Mouse (Mus musculus) G1E (cell line): Measurements from ENCODE around the gene Dync2li1. TPM values are rescaled to one million over a fixed set of nuclear protein-coding genes. Genes with fewer than 3 reads are reported as not detected.

Source experiments
- ATAC-seq: 2 replicates; pipeline ENCODE4 v1.8.0; 2016; ENCODE audit warnings: mild to moderate bottlenecking; ENCODE audit not compliant: insufficient number of reproducible peaks, poor library complexity, low FRiP score, severe bottlenecking; ENCODE audit errors: extremely low read depth
- DNase-seq: peaks from one replicate; pipeline ENCODE4 v3.0.0; 2012; ENCODE audit warnings: low spot score
- H3K27me3 ChIP-seq: 2 replicates; pipeline ENCODE4 v1.6.1; 2012; ENCODE audit warnings: mild to moderate bottlenecking, low read length, inconsistent platforms; ENCODE audit not compliant: insufficient read depth
- H3K36me3 ChIP-seq: replicated peaks from 2 replicates; pipeline ENCODE3; 2012; ENCODE audit warnings: mild to moderate bottlenecking, inconsistent platforms
- H3K4me1 ChIP-seq: 2 replicates; pipeline ENCODE4 v1.6.1; 2012; ENCODE audit warnings: low read depth, low read length, inconsistent platforms, mixed read lengths; ENCODE audit not compliant: insufficient read depth
- H3K4me3 ChIP-seq: 2 replicates; pipeline ENCODE4 v1.5.1; 2012; ENCODE audit warnings: low read depth, mild to moderate bottlenecking, inconsistent platforms, low read length, moderate library complexity, mixed read lengths
- H3K9me3 ChIP-seq: replicated peaks from 2 replicates; pipeline ENCODE4 v1.6.1; 2012; ENCODE audit warnings: inconsistent platforms
- CTCF ChIP-seq: IDR thresholded peaks from 2 replicates; pipeline ENCODE4 v1.5.1; 2012; ENCODE audit warnings: low read depth, low read length, inconsistent platforms, mixed read lengths
- GATA1 ChIP-seq: IDR thresholded peaks from 2 replicates; pipeline ENCODE4 v1.6.1; 2012; ENCODE audit warnings: borderline replicate concordance, low read length, inconsistent platforms, mixed read lengths
- GATA2 ChIP-seq: IDR thresholded peaks from 2 replicates; pipeline ENCODE4 v1.6.1; 2012; ENCODE audit warnings: low read depth, low read length, inconsistent platforms, borderline replicate concordance
- POLR2AphosphoS5 ChIP-seq: IDR thresholded peaks from 2 replicates; pipeline ENCODE4 v1.6.1; 2012; ENCODE audit warnings: low read depth, low read length, inconsistent platforms; ENCODE audit not compliant: insufficient replicate concordance
- TAL1 ChIP-seq: conservative IDR thresholded peaks from 2 replicates; pipeline ENCODE4 v1.6.1; 2012; ENCODE audit warnings: low read depth, low read length, inconsistent platforms, mixed read lengths
- polyA plus RNA-seq: library from polyadenylated mRNA; stranded (reverse); fragments of >175 nt; gene quantifications from 2 replicates; pipeline ENCODE4 v1.2.3, GENCODE M21; 2012
- total RNA-seq, 2 experiments: library from RNA; stranded (forward) in 1 of 2; stranded (reverse) in 1 of 2; fragments of 200-1000 nt in 1 of 2; fragments of >200 nt in 1 of 2; fragmentation: Nextera tagmentation in 1 of 2; gene quantifications; 2 replicates each; pipeline ENCODE4 v1.2.3; 2014 to 2017

Gene Dync2li1
- total and polyA plus RNA-seq, 3 experiments, result not detected

DNA sequence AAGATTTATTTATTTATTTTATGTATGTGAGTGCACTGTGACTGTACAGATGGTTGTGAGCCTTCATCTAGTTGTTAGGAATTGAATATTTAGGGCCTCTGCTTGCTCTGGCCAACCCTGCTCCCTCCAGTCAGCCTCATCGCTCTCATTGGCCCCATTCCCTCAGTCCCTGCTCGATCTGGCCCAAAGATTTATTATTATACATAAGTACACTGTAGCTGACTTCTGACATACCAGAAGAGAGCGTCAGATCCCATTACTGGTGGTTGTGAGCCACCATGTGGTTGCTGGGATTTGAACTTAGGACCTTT, 31.1 kb downstream of the Dync2li1 start:
- TF ChIP-seq CTCF (no peak), POLR2AphosphoS5 (no peak), GATA2 (no peak), GATA1 (no peak), TAL1 (no peak)
- Histone ChIP-seq H3K4me3 (no peak overlapping the region), H3K9me3 (no peaks in the 10 kb centered on the region), H3K36me3 (no peaks in the 10 kb centered on the region), H3K27me3 (no peaks in the 10 kb centered on the region), H3K4me1 (no peaks in the 10 kb centered on the region)
- ATAC-seq (no peak), DNase-seq (no peak)

DNA sequence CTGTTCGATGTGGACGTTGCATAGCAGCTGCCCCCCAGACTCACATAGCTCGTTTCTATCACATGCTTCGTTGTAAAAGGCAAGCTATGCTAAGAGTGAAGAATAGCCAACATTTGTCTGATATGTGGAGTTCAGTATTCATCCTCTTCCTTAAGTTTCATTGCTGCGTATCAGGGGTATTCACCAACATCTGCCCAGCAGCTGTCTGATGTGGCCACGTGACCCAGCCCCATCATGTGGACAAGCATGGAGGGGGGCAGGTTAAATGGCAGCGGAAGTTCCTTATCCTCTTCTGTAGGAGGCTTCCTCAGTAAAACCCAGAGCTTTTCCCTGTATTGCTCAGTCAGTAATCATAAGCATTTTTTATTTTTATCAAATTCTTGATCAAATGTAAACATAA, 31.5 kb downstream of the Dync2li1 start:
- no peaks in the 10 kb centered on the region for H3K36me3 ChIP-seq
- no peaks in the 10 kb centered on the region for H3K9me3 ChIP-seq
- no peaks in the 10 kb centered on the region for H3K27me3 ChIP-seq
- H3K4me3 ChIP-seq, result no peak overlapping the region
- ATAC-seq (no peak), DNase-seq (no peak)
- no peaks in the 10 kb centered on the region for H3K4me1 ChIP-seq
- TF ChIP-seq GATA1 (no peak), GATA2 (no peak), TAL1 (no peak), CTCF (no peak), POLR2AphosphoS5 (no peak)

DNA sequence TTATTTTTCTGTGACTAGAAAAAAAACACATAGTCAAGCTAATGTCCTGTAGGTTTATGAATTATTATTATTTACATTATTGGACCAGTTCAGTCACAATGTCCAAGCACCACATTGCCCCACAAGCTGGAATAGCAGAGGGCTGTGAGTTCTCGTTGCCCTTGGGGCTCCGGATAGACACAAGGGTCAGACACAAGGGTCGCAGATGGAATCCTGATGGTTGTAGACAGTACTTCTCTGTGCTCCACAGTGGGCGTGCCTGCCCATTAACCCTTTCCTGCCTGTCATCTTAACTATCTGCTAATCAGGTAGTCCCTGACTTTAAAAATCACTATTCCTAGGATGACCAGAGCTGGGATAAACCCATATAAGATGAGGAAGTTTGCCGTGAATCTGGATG, 31.9 kb downstream of the Dync2li1 start:
- Histone ChIP-seq H3K4me3 (no peak overlapping the region), H3K27me3 (no peaks in the 10 kb centered on the region), H3K4me1 (no peaks in the 10 kb centered on the region), H3K9me3 (no peaks in the 10 kb centered on the region), H3K36me3 (no peaks in the 10 kb centered on the region)
- ATAC-seq, result no peak
- DNase-seq, result no peak
- TF ChIP-seq GATA1 (no peak), POLR2AphosphoS5 (no peak), GATA2 (no peak), TAL1 (no peak), CTCF (no peak)

DNA sequence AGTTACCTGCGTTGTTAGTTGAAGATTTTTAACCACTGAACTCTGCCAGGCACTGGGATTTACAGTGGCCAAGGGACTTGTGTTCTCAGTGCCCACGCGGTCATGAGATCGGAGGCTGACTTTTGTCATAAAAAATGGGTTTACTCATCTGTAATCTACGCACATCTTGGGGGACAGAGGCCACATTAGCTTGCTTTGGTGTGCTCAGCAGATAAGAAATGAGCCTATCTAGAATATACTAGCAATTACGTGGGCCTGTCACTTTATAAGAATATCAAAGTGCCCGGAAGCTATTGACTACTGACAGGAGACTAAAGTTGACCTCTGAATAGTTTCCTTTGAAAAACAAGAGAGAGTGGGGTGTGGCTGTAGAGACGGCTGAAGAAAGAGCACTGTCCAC, 32.7 kb downstream of the Dync2li1 start:
- Histone ChIP-seq H3K36me3 (no peaks in the 10 kb centered on the region), H3K9me3 (no peaks in the 10 kb centered on the region), H3K4me1 (no peaks in the 10 kb centered on the region), H3K27me3 (no peaks in the 10 kb centered on the region), H3K4me3 (no peak overlapping the region)
- DNase-seq, result no peak
- TF ChIP-seq GATA2 (no peak), POLR2AphosphoS5 (no peak), TAL1 (no peak), GATA1 (no peak), CTCF (no peak)
- no peak for ATAC-seq

DNA sequence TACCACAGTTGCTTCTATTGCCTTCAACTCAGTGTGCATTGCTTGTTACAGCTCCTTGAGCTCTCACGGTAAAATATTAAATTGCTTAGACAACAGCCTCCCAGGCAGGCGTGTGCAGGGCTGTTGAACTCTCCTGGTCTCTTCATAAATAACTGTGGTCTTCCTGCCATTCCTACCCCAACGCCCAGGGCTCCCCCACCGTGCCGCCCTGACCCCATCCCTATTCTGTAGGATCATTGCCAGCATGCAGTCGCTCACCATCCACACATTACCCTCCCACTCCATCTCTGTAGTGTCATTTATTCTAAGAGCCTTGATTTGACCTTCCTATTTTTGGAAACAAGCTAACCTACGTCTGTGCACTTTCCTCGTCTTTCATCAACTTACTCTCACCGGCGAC, 38.8 kb downstream of the Dync2li1 start:
- TF ChIP-seq GATA1 (no peak), POLR2AphosphoS5 (no peak), TAL1 (no peak), CTCF (no peak), GATA2 (no peak)
- Histone ChIP-seq H3K27me3 (no peaks in the 10 kb centered on the region; the same call in 1 of the 2 replicates), H3K36me3 (no peaks in the 10 kb centered on the region), H3K4me1 (no peaks in the 10 kb centered on the region), H3K9me3 (0 out of 2 replicates have a peak, but pooled peaks cover 2% of the 10 kb centered on the region), H3K4me3 (no peak overlapping the region)
- DNase-seq (no peak), ATAC-seq (no peak)

DNA sequence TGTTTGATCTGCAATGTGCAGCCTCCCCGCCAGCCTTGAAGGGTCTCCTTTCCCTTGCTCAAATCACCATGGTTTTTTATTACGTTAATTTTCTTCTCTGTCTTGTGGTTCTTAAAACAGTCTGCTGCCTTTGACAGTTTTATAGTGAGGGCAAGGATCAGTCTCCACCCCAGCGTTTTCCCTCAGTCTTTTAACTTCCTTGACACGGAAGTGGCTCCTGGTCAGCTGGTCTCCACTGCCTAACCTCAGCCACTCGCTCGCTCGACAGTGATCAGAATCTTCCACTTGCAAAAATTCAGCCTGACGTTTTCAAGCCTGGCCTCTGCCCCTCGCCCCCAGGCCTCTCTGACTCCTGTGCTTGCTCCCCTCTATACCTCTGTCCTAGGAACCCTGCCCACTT, 39.4 kb downstream of the Dync2li1 start:
- Histone ChIP-seq H3K4me3 (no peak overlapping the region), H3K36me3 (no peaks in the 10 kb centered on the region), H3K27me3 (no peaks in the 10 kb centered on the region; the same call in 1 of the 2 replicates), H3K9me3 (0 out of 2 replicates have a peak, but pooled peaks cover 2% of the 10 kb centered on the region), H3K4me1 (no peaks in the 10 kb centered on the region)
- no peak for ATAC-seq
- TF ChIP-seq GATA2 (no peak), TAL1 (no peak), CTCF (no peak), GATA1 (no peak), POLR2AphosphoS5 (no peak)
- DNase-seq, result no peak
